Mouse (Mus musculus): ENCODE data around the gene Zfp143. TPM values are rescaled to one million over a fixed set of nuclear protein-coding genes. Genes with fewer than 3 reads are reported as not detected.
A peak's percentile ranks its signal among the peaks of the same experiment; 100 is the strongest.
"Not testable (repeated sequence)": the region's sequence is repeated elsewhere in the genome, so short reads cannot be mapped to it uniquely, and the experiment has no call there.

Gene Zfp143
- 23.8 and 25.9 TPM in 2 replicates for polyA plus RNA-seq (2016; fragmentation: Nextera tagmentation; extraction: Ambion mirVana)

GRCm38 (mm10) chr7:110061199-110061751 lies at the start of gene Zfp143:
Zfp143 (plus strand) TSS chr7:110061217.
- Histone ChIP-seq H3K27ac (peak within 1 kb of the TSS; percentile 100), H3K36me3 (peaks cover 55% of the 10 kb centered on the region), H3K27me3 (ENCODE audit: insufficient read depth, poor library complexity, severe bottlenecking) (no peaks in the 10 kb centered on the region), H3K4me3 (peak within 1 kb of the TSS; percentile 92), H3K4me1 (replicated peaks) (peaks cover 20% of the 10 kb centered on the region), H3K9me3 (no peaks in the 10 kb centered on the region)
- WGBS: under 1% methylated on average over 34 of the region's 34 CpGs
- DNase-seq (ENCODE audit: low spot score): peak; percentile 100

GRCm38 (mm10) chr7:110011417-110011816 lies 49.6 kb upstream of the Zfp143 start:
- 58% methylated on average over 1 of the region's 1 CpGs for WGBS
- no peak overlapping the region for H3K27ac ChIP-seq
- H3K27me3 ChIP-seq (ENCODE audit: insufficient read depth, poor library complexity, severe bottlenecking): no peaks in the 10 kb centered on the region
- no peaks in the 10 kb centered on the region for H3K36me3 ChIP-seq
- H3K9me3 ChIP-seq: no peaks in the 10 kb centered on the region
- no peak overlapping the region for H3K4me3 ChIP-seq
- no peaks in the 10 kb centered on the region for H3K4me1 ChIP-seq (replicated peaks)
- no peak for DNase-seq (ENCODE audit: low spot score)

- Histone ChIP-seq H3K36me3 (no peaks in the 10 kb centered on the region), H3K27ac (no peak overlapping the region), H3K9me3 (no peaks in the 10 kb centered on the region), H3K4me1 (replicated peaks) (no peaks in the 10 kb centered on the region), H3K4me3 (no peak overlapping the region), H3K27me3 (ENCODE audit: insufficient read depth, poor library complexity, severe bottlenecking) (no peaks in the 10 kb centered on the region)
- 82% methylated on average over 5 of the region's 5 CpGs for WGBS
- no peak for DNase-seq (ENCODE audit: low spot score)
These were observed 46.7 kb upstream of the Zfp143 start for GRCm38 (mm10) chr7:110014272-110014671.

GRCm38 (mm10) chr7:110018117-110018630 lies 42.8 kb upstream of the Zfp143 start, which contains the start of gene Ipo7:
Ipo7 (plus strand) TSS chr7:110018274.
- WGBS: under 1% methylated on average over 48 of the region's 48 CpGs
- H3K27me3 ChIP-seq (ENCODE audit: insufficient read depth, poor library complexity, severe bottlenecking): no peaks in the 10 kb centered on the region
- no peaks in the 10 kb centered on the region for H3K9me3 ChIP-seq
- H3K4me1 ChIP-seq (replicated peaks): peaks cover 12% of the 10 kb centered on the region
- peak; percentile 93 for DNase-seq (ENCODE audit: low spot score)
- peak within 1 kb of the TSS; percentile 96 for H3K27ac ChIP-seq
- H3K36me3 ChIP-seq: peaks cover 23% of the 10 kb centered on the region
- H3K4me3 ChIP-seq: peak within 1 kb of the TSS; percentile 98

- DNase-seq (ENCODE audit: low spot score): no peak
- Histone ChIP-seq H3K4me3 (peak overlapping the region; percentile 98), H3K4me1 (replicated peaks) (peaks cover 12% of the 10 kb centered on the region), H3K27me3 (ENCODE audit: insufficient read depth, poor library complexity, severe bottlenecking) (no peaks in the 10 kb centered on the region), H3K27ac (peak overlapping the region; percentile 96), H3K9me3 (no peaks in the 10 kb centered on the region), H3K36me3 (peaks cover 30% of the 10 kb centered on the region)
- under 1% methylated on average over 42 of the region's 42 CpGs for WGBS
These were observed 42.2 kb upstream of the Zfp143 start for GRCm38 (mm10) chr7:110018631-110019482.

- H3K9me3 ChIP-seq: no peaks in the 10 kb centered on the region
- WGBS: 87% methylated on average over 1 of the region's 1 CpGs
- H3K4me3 ChIP-seq: no peak overlapping the region
- no peaks in the 10 kb centered on the region for H3K27me3 ChIP-seq (ENCODE audit: insufficient read depth, poor library complexity, severe bottlenecking)
- no peak for DNase-seq (ENCODE audit: low spot score)
- no peak overlapping the region for H3K27ac ChIP-seq
- peaks cover 12% of the 10 kb centered on the region for H3K4me1 ChIP-seq (replicated peaks)
- H3K36me3 ChIP-seq: peaks cover 62% of the 10 kb centered on the region
These were observed 37.5 kb upstream of the Zfp143 start for GRCm38 (mm10) chr7:110023553-110023952.

GRCm38 (mm10) chr7:110026594-110026993 lies 34.4 kb upstream of the Zfp143 start:
- DNase-seq (ENCODE audit: low spot score): no peak
- H3K36me3 ChIP-seq: peaks cover 85% of the 10 kb centered on the region
- no peaks in the 10 kb centered on the region for H3K9me3 ChIP-seq
- no peak overlapping the region for H3K4me3 ChIP-seq
- H3K4me1 ChIP-seq (replicated peaks): no peaks in the 10 kb centered on the region
- WGBS: 86% methylated on average over 2 of the region's 2 CpGs
- H3K27ac ChIP-seq: no peak overlapping the region
- no peaks in the 10 kb centered on the region for H3K27me3 ChIP-seq (ENCODE audit: insufficient read depth, poor library complexity, severe bottlenecking)

- Histone ChIP-seq H3K4me3 (no peak overlapping the region), H3K9me3 (no peaks in the 10 kb centered on the region), H3K36me3 (peaks cover 85% of the 10 kb centered on the region), H3K4me1 (replicated peaks) (no peaks in the 10 kb centered on the region), H3K27ac (no peak overlapping the region), H3K27me3 (ENCODE audit: insufficient read depth, poor library complexity, severe bottlenecking) (no peaks in the 10 kb centered on the region)
- 90% methylated on average over 1 of the region's 1 CpGs for WGBS
- no peak for DNase-seq (ENCODE audit: low spot score)
These were observed 32.2 kb upstream of the Zfp143 start for GRCm38 (mm10) chr7:110028826-110029225.

- no peaks in the 10 kb centered on the region for H3K4me1 ChIP-seq (replicated peaks)
- WGBS: 90% methylated on average over 3 of the region's 3 CpGs
- H3K27ac ChIP-seq: no peak overlapping the region
- no peak for DNase-seq (ENCODE audit: low spot score)
- peaks cover 89% of the 10 kb centered on the region for H3K36me3 ChIP-seq
- H3K4me3 ChIP-seq: no peak overlapping the region
- H3K27me3 ChIP-seq (ENCODE audit: insufficient read depth, poor library complexity, severe bottlenecking): no peaks in the 10 kb centered on the region
- H3K9me3 ChIP-seq: no peaks in the 10 kb centered on the region
These were observed 30.7 kb upstream of the Zfp143 start for GRCm38 (mm10) chr7:110030342-110030741.

GRCm38 (mm10) chr7:110057723-110058122 lies 3.3 kb upstream of the Zfp143 start:
- H3K4me3 ChIP-seq; H3K9me3 ChIP-seq; DNase-seq (ENCODE audit: low spot score); H3K27me3 ChIP-seq (ENCODE audit: insufficient read depth, poor library complexity, severe bottlenecking); H3K27ac ChIP-seq: not testable (repeated sequence)
- peaks cover 12% of the 10 kb centered on the region for H3K4me1 ChIP-seq (replicated peaks)
- peaks cover 72% of the 10 kb centered on the region for H3K36me3 ChIP-seq
- WGBS: 92% methylated on average over 2 of the region's 2 CpGs

GRCm38 (mm10) chr7:110059092-110059785 lies 1.8 kb upstream of the Zfp143 start:
- Histone ChIP-seq H3K4me3 (no peak overlapping the region; the same call in 1 of the 2 replicates), H3K9me3 (no peaks in the 10 kb centered on the region), H3K36me3 (peaks cover 67% of the 10 kb centered on the region), H3K27ac (peak overlapping the region; percentile 100; the same call in 1 of the 2 replicates), H3K27me3 (ENCODE audit: insufficient read depth, poor library complexity, severe bottlenecking) (no peaks in the 10 kb centered on the region), H3K4me1 (replicated peaks) (peaks cover 20% of the 10 kb centered on the region)
- no peak for DNase-seq (ENCODE audit: low spot score)
- WGBS: 92% methylated on average over 12 of the region's 12 CpGs

- no peak for DNase-seq (ENCODE audit: low spot score)
- H3K4me3 ChIP-seq: peak overlapping the region; percentile 92
- H3K27ac ChIP-seq: peak overlapping the region; percentile 100
- no peaks in the 10 kb centered on the region for H3K9me3 ChIP-seq
- no peaks in the 10 kb centered on the region for H3K27me3 ChIP-seq (ENCODE audit: insufficient read depth, poor library complexity, severe bottlenecking)
- H3K36me3 ChIP-seq: peaks cover 60% of the 10 kb centered on the region
- 22% methylated on average over 5 of the region's 5 CpGs for WGBS
- H3K4me1 ChIP-seq (replicated peaks): peaks cover 20% of the 10 kb centered on the region
These were observed 830 bp upstream of the Zfp143 start for GRCm38 (mm10) chr7:110060106-110060668.
